Mouse (Mus musculus) thymus, adult 2 months (tissue): Measurements from ENCODE around the gene Atp1b1. TPM values are rescaled to one million over a fixed set of nuclear protein-coding genes. Genes with fewer than 3 reads are reported as not detected.

Experiments used
- DNase-seq: peaks from one replicate; pipeline ENCODE4 v3.0.0; 2021
- H3K27ac ChIP-seq: fragments of 200-500 bp; 2 replicates; pipeline ENCODE4 v1.5.1; 2012; ENCODE audit warnings: low read length, control low read depth; ENCODE audit not compliant: control insufficient read depth, insufficient read depth
- H3K27me3 ChIP-seq: fragments of 200-500 bp; 2 replicates; pipeline ENCODE4 v1.6.1; 2012; ENCODE audit warnings: mild to moderate bottlenecking, low read length, moderate library complexity, mixed read lengths; ENCODE audit not compliant: control insufficient read depth, insufficient read depth
- H3K36me3 ChIP-seq: fragments of 200-500 bp; 2 replicates; pipeline ENCODE4 v1.6.1; 2012; ENCODE audit warnings: mild to moderate bottlenecking, low read length, moderate library complexity; ENCODE audit not compliant: control insufficient read depth, insufficient read depth
- H3K4me1 ChIP-seq: fragments of 200-500 bp; replicated peaks from 2 replicates; pipeline ENCODE4 v1.6.1; 2012; ENCODE audit warnings: low read length; ENCODE audit not compliant: control insufficient read depth, insufficient read depth
- H3K4me3 ChIP-seq: fragments of 200-500 bp; 2 replicates; pipeline ENCODE4 v1.5.1; 2012; ENCODE audit warnings: mild to moderate bottlenecking, low read length, control low read depth, moderate library complexity; ENCODE audit not compliant: control insufficient read depth, insufficient read depth
- CTCF ChIP-seq: fragments of 200-500 bp; IDR thresholded peaks from 2 replicates; pipeline ENCODE4 v1.5.1; 2012; ENCODE audit warnings: mild to moderate bottlenecking, control low read depth, low read length, moderate library complexity, borderline replicate concordance; ENCODE audit not compliant: control insufficient read depth, poor library complexity, insufficient read depth; ENCODE audit errors: extremely low read depth
- POLR2A ChIP-seq: fragments of 200-500 bp; IDR thresholded peaks from 2 replicates; pipeline ENCODE4 v1.6.1; 2012; ENCODE audit warnings: mild to moderate bottlenecking, low read length, control low read depth, moderate library complexity; ENCODE audit not compliant: control insufficient read depth, poor library complexity, insufficient read depth; ENCODE audit errors: extremely low read depth
- WGBS: fragments of 180-500 bp; shearing (Covaris S2); methylation state at CpG from one replicate; pipeline ENCODE4 v1.1.7; 2018; 5-methylcytosine and 5-hydroxymethylcytosine counted together
- polyA plus RNA-seq: library from polyadenylated mRNA; depleted of rRNA; stranded (reverse); fragments of >200 nt; gene quantifications from 2 replicates; pipeline ENCODE4 v1.2.3, GENCODE M21; 2012

The Atp1b1 gene
- polyA plus RNA-seq, 1 experiment: 56.5 TPM

DNA sequence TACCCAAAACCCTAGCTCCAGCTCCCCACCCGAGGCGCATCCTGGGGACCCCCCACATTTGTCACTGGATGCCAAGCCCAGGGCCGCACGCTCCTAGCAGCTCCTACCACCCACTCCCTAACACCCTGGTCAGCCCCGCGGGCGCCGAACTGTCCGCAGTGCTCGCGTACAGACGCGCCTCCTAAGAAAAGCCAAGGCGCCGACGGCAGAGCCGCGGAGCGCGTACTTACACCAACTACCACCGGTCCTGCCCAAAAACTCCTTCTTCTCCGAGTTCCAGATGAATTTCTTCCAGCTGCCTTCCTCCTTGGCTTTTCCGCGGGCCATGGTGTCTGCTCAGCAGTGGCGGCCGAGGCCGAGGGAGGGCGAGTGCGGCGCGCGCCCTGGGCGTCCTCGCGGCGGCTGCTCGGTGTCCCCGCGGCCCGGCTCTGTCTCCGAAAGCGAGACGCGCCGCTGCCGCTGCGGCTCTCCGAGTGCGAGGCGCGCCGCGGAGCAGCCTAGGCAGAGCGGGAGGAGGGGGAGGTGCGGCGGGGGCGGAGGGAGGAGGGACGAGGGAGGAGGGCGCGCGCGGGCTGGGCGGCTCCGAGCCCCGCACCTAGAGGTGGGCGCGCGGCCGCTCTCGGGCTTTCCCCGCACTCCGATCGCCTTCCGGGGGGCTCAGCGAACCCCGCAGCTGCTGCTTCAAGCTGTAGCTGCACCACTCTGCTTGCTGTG lies 467 bp downstream of the Atp1b1 start:
- peak; percentile 78 for DNase-seq
- peaks cover 54% of the 10 kb centered on the region for H3K4me1 ChIP-seq
- WGBS: under 1% methylated on average over 68 of the region's 76 CpGs
- no peak for TF ChIP-seq CTCF
- TF ChIP-seq POLR2A: peak; percentile 69
- peak overlapping the region; percentile 77 for H3K27ac ChIP-seq
- H3K27me3 ChIP-seq: no peaks in the 10 kb centered on the region
- H3K4me3 ChIP-seq: peak overlapping the region; percentile 88
- H3K36me3 ChIP-seq: no peaks in the 10 kb centered on the region

DNA sequence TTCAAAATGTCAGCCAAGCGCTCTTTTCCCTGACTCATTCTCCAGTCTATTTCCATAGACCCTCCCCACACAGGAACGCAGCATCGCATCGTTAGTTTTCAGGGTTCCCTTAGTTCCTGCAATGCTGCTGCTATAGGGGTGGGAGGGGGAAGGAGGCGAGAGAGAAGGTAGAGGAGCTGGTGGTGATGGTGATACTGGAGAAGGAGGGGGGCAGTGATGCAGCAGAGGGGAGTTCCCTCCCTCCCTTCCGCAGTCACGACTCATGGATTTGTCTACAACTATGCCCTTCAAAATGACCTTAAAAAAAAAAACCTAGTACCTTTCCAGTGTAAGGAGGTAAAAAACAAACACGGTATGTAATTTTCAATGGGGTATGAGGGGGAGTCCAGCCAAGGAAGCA lies 1.4 kb downstream of the Atp1b1 start:
- H3K27me3 ChIP-seq: no peaks in the 10 kb centered on the region

DNA sequence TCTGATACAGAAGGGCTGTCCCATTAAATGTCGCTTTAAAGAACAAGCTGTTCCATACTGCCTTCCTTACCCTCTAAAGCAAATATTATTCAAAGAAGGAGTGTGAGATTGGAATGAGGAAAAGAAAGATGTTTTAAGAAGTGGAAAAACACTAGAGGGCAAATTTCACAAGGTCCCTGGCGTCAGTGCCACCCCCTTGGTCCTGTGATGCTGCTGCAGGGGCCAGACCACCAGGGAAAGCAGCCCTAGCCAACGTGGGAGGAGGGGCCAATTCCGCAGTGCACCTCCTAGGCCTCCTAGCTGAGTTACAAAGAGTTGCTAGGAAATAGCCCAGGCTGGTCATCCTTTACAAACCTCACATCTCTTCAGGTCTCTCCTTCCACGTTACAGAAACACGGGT lies 2.1 kb downstream of the Atp1b1 start:
- 85% methylated on average over 6 of the region's 6 CpGs for WGBS
- TF ChIP-seq CTCF: no peak
- TF ChIP-seq POLR2A: no peak
- Histone ChIP-seq H3K4me1 (peaks cover 54% of the 10 kb centered on the region), H3K36me3 (0 out of 2 replicates have a peak, but pooled peaks cover 3% of the 10 kb centered on the region), H3K27ac (no peak overlapping the region), H3K27me3 (no peaks in the 10 kb centered on the region), H3K4me3 (no peak overlapping the region)
- DNase-seq: no peak

More for the DNA sequence above, 1.4 kb downstream of the Atp1b1 start:
- TF ChIP-seq CTCF (no peak), POLR2A (no peak)
- DNase-seq: peak; percentile 44
- no peaks in the 10 kb centered on the region for H3K36me3 ChIP-seq
- WGBS: 42% methylated on average over 8 of the region's 8 CpGs
- H3K4me3 ChIP-seq: peak overlapping the region; percentile 20
- H3K27ac ChIP-seq: no peak overlapping the region
- H3K4me1 ChIP-seq: peaks cover 59% of the 10 kb centered on the region

DNA sequence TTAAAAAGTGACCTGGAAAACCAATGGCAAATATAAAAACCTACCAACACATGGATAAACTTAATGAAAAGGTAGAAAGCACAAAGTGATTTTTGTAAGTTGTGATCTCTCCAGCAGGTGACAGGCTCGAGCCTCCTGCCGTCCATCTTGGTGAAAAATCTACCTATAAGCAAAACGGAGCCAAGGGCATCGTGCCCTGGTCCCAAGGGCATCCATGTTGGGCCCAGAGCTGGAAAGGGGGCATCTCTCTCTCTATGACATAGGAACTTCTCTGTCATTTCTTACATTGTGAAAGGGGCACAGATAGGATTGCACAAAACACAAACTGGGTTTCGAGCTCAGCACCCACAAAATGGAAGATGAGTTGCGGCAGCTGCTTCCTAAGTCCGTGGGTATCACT lies 2.5 kb downstream of the Atp1b1 start:
- peak; percentile 27 for DNase-seq

DNA sequence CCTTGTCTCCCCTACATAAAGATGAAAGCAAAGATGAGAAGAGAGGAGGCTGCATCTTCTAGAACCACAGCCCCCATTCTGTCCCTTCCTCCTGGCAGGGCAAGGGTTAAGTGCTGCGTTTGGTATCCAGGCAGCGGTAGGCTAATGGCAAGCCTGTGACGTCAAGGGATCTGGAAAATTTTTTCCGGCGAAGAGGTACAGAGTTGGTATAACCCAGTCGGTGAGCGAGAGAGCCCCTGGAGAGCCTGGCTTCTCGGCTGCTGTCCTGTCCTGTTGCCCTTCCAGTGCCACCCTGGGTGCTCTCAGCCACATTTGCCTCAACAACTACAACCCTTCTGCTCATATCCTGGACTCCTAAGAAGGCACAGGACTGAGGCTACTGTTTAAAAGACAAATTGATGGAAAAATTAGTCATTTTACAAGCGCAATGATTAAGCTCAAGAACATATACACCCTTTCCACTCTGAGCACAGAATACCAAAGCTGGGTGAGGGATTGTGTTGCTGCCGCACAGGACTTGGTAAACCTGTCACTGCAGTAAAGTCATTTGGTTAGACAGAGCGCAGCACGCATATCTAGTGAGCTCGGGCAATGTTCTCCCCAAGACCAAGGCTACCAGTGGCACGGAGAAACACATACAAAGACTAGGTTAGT lies 3.3 kb downstream of the Atp1b1 start:
- 88% methylated on average over 14 of the region's 14 CpGs for WGBS
- 0 out of 2 replicates have a peak, but pooled peaks cover 3% of the 10 kb centered on the region for H3K36me3 ChIP-seq
- H3K27ac ChIP-seq: no peak overlapping the region; the same call in 1 of the 2 replicates
- peak; percentile 33 for DNase-seq
- no peaks in the 10 kb centered on the region for H3K27me3 ChIP-seq
- H3K4me3 ChIP-seq: no peak overlapping the region
- TF ChIP-seq POLR2A (no peak), CTCF (no peak)
- H3K4me1 ChIP-seq: peaks cover 48% of the 10 kb centered on the region

More for the DNA sequence above, 2.5 kb downstream of the Atp1b1 start:
- Histone ChIP-seq H3K4me1 (peaks cover 51% of the 10 kb centered on the region), H3K27ac (no peak overlapping the region), H3K4me3 (no peak overlapping the region), H3K36me3 (0 out of 2 replicates have a peak, but pooled peaks cover 3% of the 10 kb centered on the region), H3K27me3 (no peaks in the 10 kb centered on the region)
- WGBS: 78% methylated on average over 7 of the region's 7 CpGs
- TF ChIP-seq POLR2A (no peak), CTCF (no peak)

DNA sequence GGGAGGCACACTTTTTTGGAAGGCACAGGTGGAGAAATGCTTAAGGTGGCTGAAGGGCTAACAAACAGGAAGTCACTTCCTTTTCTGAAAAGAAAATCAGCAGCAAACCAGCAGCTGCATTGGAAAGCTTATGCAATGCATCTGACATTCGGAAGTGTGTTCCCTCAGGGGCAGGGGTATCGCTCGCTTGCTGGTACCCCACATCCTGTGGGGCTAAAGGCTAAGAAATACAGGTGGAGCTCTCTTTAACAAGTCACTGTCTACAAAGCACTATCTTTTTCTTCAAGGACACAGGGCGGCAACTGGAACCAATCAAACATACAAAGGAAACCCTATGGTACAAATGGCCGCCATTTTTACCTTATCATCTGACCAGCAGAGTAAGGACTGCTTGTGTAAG lies 4.4 kb downstream of the Atp1b1 start:
- Histone ChIP-seq H3K27ac (peak overlapping the region; percentile 94), H3K4me1 (peaks cover 53% of the 10 kb centered on the region), H3K4me3 (peak overlapping the region; percentile 32), H3K27me3 (no peaks in the 10 kb centered on the region), H3K36me3 (peaks cover 6% of the 10 kb centered on the region; the same call in 1 of the 2 replicates)
- no peak for TF ChIP-seq CTCF
- WGBS: 2% methylated on average over 5 of the region's 5 CpGs
- DNase-seq: peak; percentile 84

DNA sequence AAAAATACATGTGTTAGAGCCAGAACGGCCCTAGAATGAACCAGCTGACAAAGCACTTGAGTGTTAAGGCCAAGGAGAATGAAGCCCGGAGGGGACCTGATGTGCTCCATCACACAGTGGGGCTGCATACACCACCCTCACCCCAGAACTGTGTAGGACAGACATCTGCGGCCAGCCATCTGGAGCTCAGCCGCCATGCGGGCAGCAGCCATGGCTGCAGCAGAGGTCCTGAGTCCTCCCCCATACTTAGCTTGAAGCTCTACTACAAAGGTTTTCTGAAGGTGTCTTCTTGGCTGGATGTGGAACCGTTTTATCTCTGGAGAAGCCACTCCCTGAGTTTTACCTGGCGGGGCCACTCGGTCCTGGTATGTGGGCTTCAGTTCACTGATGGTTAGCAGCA lies 5.0 kb downstream of the Atp1b1 start:
- 68% methylated on average over 8 of the region's 8 CpGs for WGBS
- peak overlapping the region; percentile 94 for H3K27ac ChIP-seq
- no peaks in the 10 kb centered on the region for H3K27me3 ChIP-seq
- H3K4me1 ChIP-seq: peaks cover 49% of the 10 kb centered on the region
- peak overlapping the region; percentile 32 for H3K4me3 ChIP-seq
- peaks cover 7% of the 10 kb centered on the region; the same call in 1 of the 2 replicates for H3K36me3 ChIP-seq
- TF ChIP-seq POLR2A (no peak), CTCF (no peak)
- DNase-seq: peak; percentile 22
